Mouse (Mus musculus) brain, adult 2 months (tissue): ENCODE measurements at regions not wholly inside any gene's neighbourhood (a gene's known extent, or its start where the extent isn't known, plus 50 kb on each side); places are given as distances from the start of the nearest gene placed in this dataset.

Source experiments
- DNase-seq: peaks from one replicate; pipeline ENCODE4 v3.0.0; 2011; ENCODE audit warnings: low read depth, low spot score

DNA sequence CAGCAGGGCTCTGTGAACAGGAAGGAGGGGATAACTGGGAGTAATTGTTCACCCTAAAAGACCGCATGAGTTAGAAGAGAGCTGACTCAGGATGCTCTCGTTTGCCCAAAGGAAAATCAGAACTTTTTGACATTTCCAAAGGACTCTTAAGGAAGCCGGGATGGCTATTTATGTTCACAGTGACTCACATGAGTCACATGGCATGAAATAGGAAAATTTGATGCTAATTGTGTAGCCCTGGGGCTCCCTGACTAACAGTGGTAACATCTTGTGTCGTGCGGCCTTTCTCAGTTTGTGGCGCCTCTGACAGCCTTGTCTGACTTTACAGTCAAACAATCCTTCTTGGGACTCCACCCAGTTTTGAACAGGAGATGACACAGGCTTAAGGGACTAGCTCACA, 51.9 kb upstream of the Cacna1a start:
- DNase-seq: peak; percentile 84

DNA sequence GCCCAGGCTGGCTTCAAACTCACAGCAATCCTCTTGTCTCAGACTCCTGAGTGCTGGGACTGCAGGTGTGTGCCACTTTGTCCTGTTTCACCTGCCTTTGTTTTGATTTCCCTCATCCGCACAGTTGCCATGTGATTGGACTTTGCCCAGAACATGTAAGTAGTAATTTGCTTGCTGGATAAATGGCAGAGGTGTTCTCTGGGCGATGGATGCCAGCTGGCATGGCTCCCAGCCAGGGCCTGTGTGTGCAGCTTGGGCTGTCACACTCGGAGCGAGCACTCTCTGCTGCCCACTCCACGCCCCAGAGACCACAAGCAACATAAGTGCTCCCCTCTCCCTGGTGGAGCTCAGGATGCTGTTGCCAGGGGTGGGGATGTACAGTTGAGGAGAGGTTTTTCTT, 53.9 kb upstream of the Cacna1a start:
- DNase-seq: peak; percentile 69

DNA sequence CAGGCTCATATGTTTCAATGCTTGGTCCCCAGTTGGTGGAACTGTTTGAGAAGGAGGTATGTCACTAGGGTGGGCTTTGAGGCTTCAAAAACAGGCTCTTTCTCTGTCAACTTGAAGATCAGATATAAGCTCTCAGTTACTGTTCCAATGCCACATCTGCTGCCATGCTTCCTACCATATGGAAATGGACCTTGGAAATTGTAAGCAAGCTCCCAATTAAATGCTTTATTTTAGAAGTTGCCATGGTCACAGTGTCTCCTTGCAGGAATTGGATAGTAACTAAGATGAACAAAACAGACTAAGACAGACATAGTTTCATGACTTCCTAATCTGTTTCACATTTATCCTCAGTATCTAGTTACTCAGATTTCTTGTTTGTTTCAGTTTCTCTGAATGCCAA, 56.7 kb upstream of the Cacna1a start:
- peak; percentile 38 for DNase-seq

DNA sequence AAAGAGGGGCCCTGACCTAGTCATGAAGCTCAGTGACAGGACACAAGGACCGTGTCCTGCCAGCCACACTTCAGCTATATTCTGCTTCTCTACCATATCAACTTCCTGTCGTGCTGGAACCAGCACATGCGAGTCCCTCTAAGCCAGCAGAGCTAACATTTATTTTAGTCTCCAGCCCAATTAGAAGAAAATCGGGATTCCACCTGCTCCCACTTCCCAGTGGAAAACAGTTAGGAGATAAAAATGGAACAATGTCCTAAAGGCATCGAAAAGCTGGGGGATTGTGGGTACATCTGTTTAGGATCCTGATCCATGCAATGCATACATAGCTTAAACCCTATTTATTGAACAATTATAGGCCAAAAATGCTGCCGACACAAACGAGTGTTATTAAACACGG, 58.7 kb upstream of the Cacna1a start:
- peak; percentile 69 for DNase-seq

DNA sequence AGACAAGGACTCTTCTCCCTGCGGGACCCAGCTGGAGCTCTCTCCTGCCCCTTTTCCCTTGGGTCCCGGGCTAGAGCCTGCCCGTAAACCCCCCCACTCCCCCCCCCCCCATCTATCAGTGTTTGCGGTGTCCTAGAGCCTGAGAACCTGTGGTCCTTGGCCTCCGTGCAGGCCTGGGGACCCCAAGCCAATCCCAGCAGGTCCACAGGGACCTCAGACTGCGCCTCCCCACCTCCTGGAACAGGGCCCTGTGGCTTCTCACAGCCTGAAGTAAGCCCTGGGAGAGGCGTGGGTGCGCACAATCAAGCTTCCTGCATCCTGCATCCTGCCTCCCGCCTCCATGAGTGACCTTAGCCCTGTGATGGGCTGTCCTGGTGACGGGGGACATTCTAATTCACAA, 52.6 kb upstream of the Ccdc130 start:
- no peak for DNase-seq

DNA sequence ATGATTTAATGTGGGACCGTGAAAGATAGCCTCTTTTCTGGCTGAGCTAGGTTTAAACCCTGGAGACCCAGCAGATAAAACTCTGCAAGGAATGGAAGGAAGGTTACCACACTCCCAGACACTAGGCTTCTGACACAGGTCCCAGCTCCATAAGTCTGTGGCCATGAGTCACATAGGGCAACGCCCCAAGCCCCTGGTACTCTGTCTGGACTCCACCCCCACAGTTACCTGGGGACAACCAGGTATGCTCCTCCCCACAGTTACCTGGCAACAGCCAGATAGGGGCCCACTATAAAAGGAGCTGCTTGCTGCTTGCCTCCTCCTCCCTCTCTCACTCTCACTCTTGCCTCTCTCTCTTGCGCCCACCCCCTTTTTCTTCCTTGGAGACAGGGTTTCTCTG, 51.7 kb upstream of the Ccdc130 start:
- DNase-seq: no peak
